Mouse (Mus musculus): ENCODE measurements at regions not wholly inside any gene's neighbourhood (a gene's known extent, or its start where the extent isn't known, plus 50 kb on each side); places are given as distances from the start of the nearest gene placed in this dataset.

DNA sequence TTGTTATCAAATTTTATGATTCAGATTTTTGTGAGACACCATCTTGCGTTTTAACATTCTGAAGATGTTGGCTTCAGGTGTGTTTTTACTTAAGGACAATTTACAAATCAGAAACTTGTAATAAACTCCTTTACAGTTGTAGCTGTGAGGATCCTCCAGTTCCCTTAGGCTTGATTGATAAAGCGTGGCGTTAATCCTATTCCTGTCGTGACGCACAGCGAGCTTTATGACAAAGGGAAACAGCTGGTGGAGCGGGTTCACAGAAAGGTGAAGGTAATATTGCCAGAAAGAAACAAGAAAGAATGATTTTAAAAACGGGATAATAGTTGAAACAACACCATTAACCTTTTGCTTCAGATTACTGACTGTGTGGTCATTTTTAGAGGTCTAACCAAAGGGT lies 60.7 kb upstream of the Arrdc4 start:
- TF ChIP-seq EP300 (IDR thresholded peaks at IDR 0.05; ENCODE audit: insufficient read depth, low read depth, low read length) (no peak), CTCF (IDR thresholded peaks at IDR 0.05) (no peak), POLR2A (IDR thresholded peaks at IDR 0.05; ENCODE audit: insufficient read depth, low read depth, low read length) (no peak)

Data from heart, adult 2 months (tissue).